Mouse (Mus musculus) megakaryocyte, embryonic 14.5 days (primary cell): ENCODE measurements around the gene Faim.

ENCODE experiments used
- FLI1 ChIP-seq: IDR thresholded peaks from 2 replicates; pipeline ENCODE4 v1.6.1; 2012; ENCODE audit warnings: low read length, inconsistent platforms, mixed read lengths
- GATA1 ChIP-seq: IDR thresholded peaks from 3 replicates; pipeline ENCODE4 v1.6.1; 2012; ENCODE audit warnings: mixed read lengths, low read length, inconsistent platforms, borderline replicate concordance

DNA sequence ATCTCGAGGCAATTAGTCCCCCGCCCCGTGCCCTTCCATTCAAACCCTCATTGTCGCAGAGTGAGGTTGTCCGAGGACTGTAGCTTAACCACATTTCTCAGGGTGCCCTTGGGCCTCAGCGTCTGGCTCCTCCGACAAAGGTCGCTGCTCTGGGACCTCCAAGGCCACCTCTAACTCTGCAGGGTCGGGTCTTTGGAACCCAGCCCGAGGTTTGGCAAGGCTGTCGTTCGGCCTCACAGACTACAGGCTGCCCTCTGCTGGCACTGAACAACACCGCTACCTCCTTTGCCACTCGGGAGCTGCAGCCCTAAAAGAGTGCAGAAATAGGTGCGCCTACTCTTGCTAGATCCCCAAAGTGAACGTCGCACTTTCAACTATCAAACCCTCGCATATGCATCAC, 21.1 kb upstream of the Faim start:
- TF ChIP-seq GATA1 (no peak), FLI1 (no peak)
